Mouse (Mus musculus) gastrocnemius, adult 8-10 months (tissue): Measurements from ENCODE around the gene Sec22a. TPM values are rescaled to one million over a fixed set of nuclear protein-coding genes. Genes with fewer than 3 reads are reported as not detected.

Source experiments
- total RNA-seq, 4 experiments: library from RNA; stranded (reverse); gene quantifications; 2 replicates each; pipeline ENCODE4 v1.2.4; 2022

Gene Sec22a
- total RNA-seq, 4 experiments from 2014 or later: 4.0 to 7.1 (median 5.6) TPM

Other genes starting within 250 kb of the Sec22a start
- gene Adcy5, start 209.0 kb downstream of the Sec22a start, total RNA-seq: 1 to 10 TPM; 1.2 to 2.9 (median 1.9) TPM
- gene Pdia5, start 127.0 kb upstream of the Sec22a start, total RNA-seq: 1 to 10 TPM; 1.1 to 1.6 (median 1.4) TPM
- under 1 TPM in 3 of 4 experiments, not detected in 1; 0.05 to 0.13 (median 0.07) TPM for gene Sema5b, start 177.2 kb upstream of the Sec22a start, total RNA-seq